Mouse (Mus musculus) NIH3T3 (cell line): Measurements from ENCODE around the gene Bri3bp.
"Not testable (repeated sequence)": the region's sequence is repeated elsewhere in the genome, so short reads cannot be mapped to it uniquely, and the experiment has no call there.

Experiments
- DNase-seq: peaks from one replicate; pipeline ENCODE4 v3.0.0-alpha.2; 2012; ENCODE audit warnings: low read depth

Bri3bp gene

GRCm38 (mm10) chr5:125409348-125410090 is 31.8 kb upstream of the Bri3bp start:
- peak; percentile 79 for DNase-seq

- DNase-seq = peak; percentile 84
Measured at GRCm38 (mm10) chr5:125411972-125412530, 29.3 kb upstream of the Bri3bp start.

GRCm38 (mm10) chr5:125412536-125412935 is 28.8 kb upstream of the Bri3bp start:
- DNase-seq = not testable (repeated sequence)

GRCm38 (mm10) chr5:125413763-125414162 is 27.6 kb upstream of the Bri3bp start:
- DNase-seq = no peak

- DNase-seq = no peak
Measured at GRCm38 (mm10) chr5:125416183-125416582, 25.2 kb upstream of the Bri3bp start.

- no peak for DNase-seq
Measured at GRCm38 (mm10) chr5:125418636-125419035, 22.7 kb upstream of the Bri3bp start.

GRCm38 (mm10) chr5:125419124-125419523 is 22.2 kb upstream of the Bri3bp start:
- DNase-seq = no peak

GRCm38 (mm10) chr5:125425698-125426276 is 15.6 kb upstream of the Bri3bp start:
- DNase-seq = no peak

GRCm38 (mm10) chr5:125426343-125426742 is 15.0 kb upstream of the Bri3bp start:
- DNase-seq = no peak

- DNase-seq = not testable (repeated sequence)
Measured at GRCm38 (mm10) chr5:125432324-125432723, 9.0 kb upstream of the Bri3bp start.

- DNase-seq = peak; percentile 98
Measured at GRCm38 (mm10) chr5:125433793-125434337, 7.5 kb upstream of the Bri3bp start, which contains the start of gene Dhx37. Gene Dhx37 (minus strand): TSS chr5:125434121.

- DNase-seq = peak; percentile 34
Measured at GRCm38 (mm10) chr5:125434347-125434746, 7.0 kb upstream of the Bri3bp start.

- DNase-seq = no peak
Measured at GRCm38 (mm10) chr5:125440583-125441233, 660 bp upstream of the Bri3bp start.

- DNase-seq = peak; percentile 29
Measured at GRCm38 (mm10) chr5:125442136-125442995, 998 bp downstream of the Bri3bp start.

GRCm38 (mm10) chr5:125443335-125443734 is 2.0 kb downstream of the Bri3bp start:
- no peak for DNase-seq

- no peak for DNase-seq
Measured at GRCm38 (mm10) chr5:125443915-125444314, 2.5 kb downstream of the Bri3bp start.

GRCm38 (mm10) chr5:125444554-125444953 is 3.2 kb downstream of the Bri3bp start:
- no peak for DNase-seq

- no peak for DNase-seq
Measured at GRCm38 (mm10) chr5:125446344-125446743, 5.0 kb downstream of the Bri3bp start.

- DNase-seq = no peak
Measured at GRCm38 (mm10) chr5:125448026-125448425, 6.7 kb downstream of the Bri3bp start.

GRCm38 (mm10) chr5:125448631-125449030 is 7.3 kb downstream of the Bri3bp start:
- no peak for DNase-seq

- DNase-seq = peak; percentile 74
Measured at GRCm38 (mm10) chr5:125449306-125449705, 7.9 kb downstream of the Bri3bp start.
